Mouse (Mus musculus) neural tube, embryonic 15.5 days (tissue): ENCODE results near the gene Yy1. TPM values are rescaled to one million over a fixed set of nuclear protein-coding genes. Genes with fewer than 3 reads are reported as not detected.

Source experiments
- ATAC-seq: fragments of 200-750 bp; cut with Nextera tagmentation; 2 replicates; pipeline ENCODE4 v1.8.0; 2017; ENCODE audit warnings: mild to moderate bottlenecking, moderate TSS enrichment, moderate library complexity; ENCODE audit not compliant: low FRiP score
- H3K27ac ChIP-seq: fragments of 300-500 bp; sonication (generic); replicated peaks from 2 replicates; pipeline ENCODE4 v1.5.1; 2015; ENCODE audit warnings: mild to moderate bottlenecking, inconsistent platforms
- H3K27me3 ChIP-seq: fragments of 300-500 bp; sonication (generic); replicated peaks from 2 replicates; pipeline ENCODE4 v1.6.1; 2015; ENCODE audit warnings: inconsistent platforms
- H3K36me3 ChIP-seq: fragments of 300-500 bp; sonication (generic); 2 replicates; pipeline ENCODE4 v1.6.1; 2015; ENCODE audit warnings: inconsistent platforms
- H3K4me1 ChIP-seq: fragments of 300-500 bp; sonication (generic); 2 replicates; pipeline ENCODE4 v1.6.1; 2015; ENCODE audit warnings: inconsistent platforms
- H3K4me2 ChIP-seq: fragments of 300-500 bp; sonication (generic); 2 replicates; pipeline ENCODE4 v1.6.1; 2015; ENCODE audit warnings: inconsistent platforms, mild to moderate bottlenecking, moderate library complexity
- H3K4me3 ChIP-seq: fragments of 300-500 bp; sonication (generic); replicated peaks from 2 replicates; pipeline ENCODE4 v1.5.1; 2015; ENCODE audit warnings: mild to moderate bottlenecking, inconsistent platforms
- H3K9ac ChIP-seq: fragments of 300-500 bp; sonication (generic); replicated peaks from 2 replicates; pipeline ENCODE4 v1.6.1; 2015; ENCODE audit warnings: mild to moderate bottlenecking, inconsistent platforms
- H3K9me3 ChIP-seq: fragments of 300-500 bp; sonication (generic); replicated peaks from 2 replicates; pipeline ENCODE4 v1.6.1; 2016; ENCODE audit warnings: inconsistent platforms
- WGBS: fragments of 180-500 bp; shearing (Covaris S2); methylation state at CpG from one replicate; pipeline ENCODE4 v1.1.7; 2015; ENCODE audit warnings: mixed read lengths; 5-methylcytosine and 5-hydroxymethylcytosine counted together
- polyA plus RNA-seq: library from polyadenylated mRNA; unstranded; fragments of >200 nt; fragmentation: Nextera tagmentation; extraction: Ambion mirVana; gene quantifications from 2 replicates; pipeline ENCODE4 v1.2.1, GENCODE M21; 2015

The Yy1 gene
- polyA plus RNA-seq, 1 experiment from 2014 or later, result 10.2 TPM

- Histone ChIP-seq H3K4me1 (peaks cover 3% of the 10 kb centered on the region; the same call in 1 of the 2 replicates), H3K9ac (no peak overlapping the region), H3K27me3 (no peaks in the 10 kb centered on the region), H3K9me3 (no peaks in the 10 kb centered on the region), H3K36me3 (peaks cover 5% of the 10 kb centered on the region), H3K4me3 (no peak overlapping the region), H3K27ac (no peak overlapping the region), H3K4me2 (no peak overlapping the region)
- ATAC-seq, result no peak
- WGBS, result 92% methylated on average over 4 of the region's 4 CpGs
Observed at GRCm38 (mm10) chr12:108785161-108785560, 7.6 kb upstream of the Yy1 start.

GRCm38 (mm10) chr12:108787329-108787728 is 5.4 kb upstream of the Yy1 start:
- H3K27ac ChIP-seq, result no peak overlapping the region
- H3K9ac ChIP-seq, result no peak overlapping the region
- no peaks in the 10 kb centered on the region for H3K27me3 ChIP-seq
- no peaks in the 10 kb centered on the region for H3K9me3 ChIP-seq
- peaks cover 19% of the 10 kb centered on the region for H3K4me1 ChIP-seq
- peaks cover 5% of the 10 kb centered on the region for H3K36me3 ChIP-seq
- ATAC-seq, result no peak
- no peak overlapping the region for H3K4me2 ChIP-seq
- WGBS, result 93% methylated on average over 2 of the region's 2 CpGs
- no peak overlapping the region for H3K4me3 ChIP-seq

GRCm38 (mm10) chr12:108792152-108792545 is 624 bp upstream of the Yy1 start:
- peak; percentile 60 for ATAC-seq
- Histone ChIP-seq H3K27ac (peak overlapping the region; percentile 98), H3K9ac (peak overlapping the region; percentile 64), H3K4me2 (peak overlapping the region; percentile 60), H3K27me3 (no peaks in the 10 kb centered on the region), H3K4me3 (peak overlapping the region; percentile 97), H3K4me1 (peaks cover 40% of the 10 kb centered on the region), H3K36me3 (no peaks in the 10 kb centered on the region), H3K9me3 (no peaks in the 10 kb centered on the region)
- WGBS, result 0% methylated on average over 52 of the region's 52 CpGs

- peaks cover 44% of the 10 kb centered on the region for H3K4me1 ChIP-seq
- H3K27ac ChIP-seq, result peak overlapping the region; percentile 98
- 0% methylated on average over 53 of the region's 71 CpGs for WGBS
Observed at GRCm38 (mm10) chr12:108793453-108793941, 724 bp downstream of the Yy1 start.

GRCm38 (mm10) chr12:108794078-108794711 is 1.4 kb downstream of the Yy1 start:
- Histone ChIP-seq H3K9ac (peak overlapping the region; percentile 95), H3K4me1 (peaks cover 45% of the 10 kb centered on the region), H3K4me3 (peak overlapping the region; percentile 97), H3K27ac (peak overlapping the region; percentile 98), H3K4me2 (peak overlapping the region; percentile 69), H3K27me3 (no peaks in the 10 kb centered on the region), H3K36me3 (no peaks in the 10 kb centered on the region), H3K9me3 (no peaks in the 10 kb centered on the region)
- peak; percentile 67 for ATAC-seq
- WGBS, result under 1% methylated on average over 67 of the region's 94 CpGs

More at GRCm38 (mm10) chr12:108793453-108793941, 724 bp downstream of the Yy1 start:
- peak overlapping the region; percentile 97 for H3K4me3 ChIP-seq
- H3K27me3 ChIP-seq, result no peaks in the 10 kb centered on the region
- peak; percentile 0; the same call in 1 of the 2 replicates for ATAC-seq
- H3K36me3 ChIP-seq, result no peaks in the 10 kb centered on the region
- no peaks in the 10 kb centered on the region for H3K9me3 ChIP-seq
- H3K9ac ChIP-seq, result peak overlapping the region; percentile 95
- H3K4me2 ChIP-seq, result peak overlapping the region; percentile 69

- Histone ChIP-seq H3K4me3 (peak overlapping the region; percentile 97), H3K9ac (peak overlapping the region; percentile 95), H3K27me3 (no peaks in the 10 kb centered on the region), H3K27ac (peak overlapping the region; percentile 98), H3K36me3 (no peaks in the 10 kb centered on the region), H3K4me2 (peak overlapping the region; percentile 69), H3K4me1 (peaks cover 45% of the 10 kb centered on the region), H3K9me3 (no peaks in the 10 kb centered on the region)
- 15% methylated on average over 9 of the region's 9 CpGs for WGBS
- ATAC-seq, result no peak
Observed at GRCm38 (mm10) chr12:108794979-108795537, 2.3 kb downstream of the Yy1 start.

GRCm38 (mm10) chr12:108801613-108802012 is 8.8 kb downstream of the Yy1 start:
- Histone ChIP-seq H3K4me3 (no peak overlapping the region), H3K27ac (no peak overlapping the region), H3K4me2 (no peak overlapping the region), H3K4me1 (peaks cover 33% of the 10 kb centered on the region), H3K27me3 (no peaks in the 10 kb centered on the region), H3K9ac (no peak overlapping the region), H3K9me3 (no peaks in the 10 kb centered on the region), H3K36me3 (no peaks in the 10 kb centered on the region)
- 85% methylated on average over 2 of the region's 2 CpGs for WGBS
- ATAC-seq, result no peak

GRCm38 (mm10) chr12:108804388-108804787 is 11.6 kb downstream of the Yy1 start:
- WGBS, result 83% methylated on average over 2 of the region's 2 CpGs
- Histone ChIP-seq H3K4me2 (no peak overlapping the region), H3K4me1 (peaks cover 21% of the 10 kb centered on the region), H3K4me3 (no peak overlapping the region), H3K9ac (no peak overlapping the region), H3K27me3 (no peaks in the 10 kb centered on the region), H3K36me3 (no peaks in the 10 kb centered on the region), H3K9me3 (no peaks in the 10 kb centered on the region), H3K27ac (no peak overlapping the region)
- ATAC-seq, result no peak

GRCm38 (mm10) chr12:108808465-108808864 is 15.7 kb downstream of the Yy1 start:
- Histone ChIP-seq H3K4me1 (peaks cover 10% of the 10 kb centered on the region; the same call in 1 of the 2 replicates), H3K36me3 (no peaks in the 10 kb centered on the region), H3K4me2 (no peak overlapping the region), H3K9me3 (no peaks in the 10 kb centered on the region), H3K4me3 (no peak overlapping the region), H3K27ac (no peak overlapping the region), H3K9ac (no peak overlapping the region), H3K27me3 (no peaks in the 10 kb centered on the region)
- 84% methylated on average over 2 of the region's 2 CpGs for WGBS
- ATAC-seq, result no peak

- Histone ChIP-seq H3K27ac (no peak overlapping the region), H3K4me1 (peaks cover 5% of the 10 kb centered on the region; the same call in 1 of the 2 replicates), H3K27me3 (no peaks in the 10 kb centered on the region), H3K9ac (no peak overlapping the region), H3K36me3 (0 out of 2 replicates have a peak, but pooled peaks cover 4% of the 10 kb centered on the region), H3K4me2 (no peak overlapping the region), H3K4me3 (no peak overlapping the region), H3K9me3 (no peaks in the 10 kb centered on the region)
- ATAC-seq, result no peak
- 68% methylated on average over 1 of the region's 1 CpGs for WGBS
Observed at GRCm38 (mm10) chr12:108809771-108810170, 17.0 kb downstream of the Yy1 start.

GRCm38 (mm10) chr12:108810309-108810708 is 17.5 kb downstream of the Yy1 start:
- peaks cover 5% of the 10 kb centered on the region; the same call in 1 of the 2 replicates for H3K4me1 ChIP-seq
- no peaks in the 10 kb centered on the region for H3K9me3 ChIP-seq
- no peak overlapping the region for H3K4me2 ChIP-seq
- 0 out of 2 replicates have a peak, but pooled peaks cover 5% of the 10 kb centered on the region for H3K36me3 ChIP-seq
- H3K27me3 ChIP-seq, result no peaks in the 10 kb centered on the region
- ATAC-seq, result no peak
- H3K9ac ChIP-seq, result no peak overlapping the region
- no peak overlapping the region for H3K4me3 ChIP-seq
- WGBS, result 95% methylated on average over 7 of the region's 7 CpGs
- no peak overlapping the region for H3K27ac ChIP-seq

- H3K4me3 ChIP-seq, result no peak overlapping the region
- no peak overlapping the region for H3K4me2 ChIP-seq
- H3K27me3 ChIP-seq, result no peaks in the 10 kb centered on the region
- no peak overlapping the region for H3K27ac ChIP-seq
- WGBS, result 55% methylated on average over 2 of the region's 2 CpGs
- 0 out of 2 replicates have a peak, but pooled peaks cover 5% of the 10 kb centered on the region for H3K36me3 ChIP-seq
- no peaks in the 10 kb centered on the region for H3K9me3 ChIP-seq
- peaks cover 5% of the 10 kb centered on the region; the same call in 1 of the 2 replicates for H3K4me1 ChIP-seq
- H3K9ac ChIP-seq, result no peak overlapping the region
- no peak for ATAC-seq
Observed at GRCm38 (mm10) chr12:108811133-108811532, 18.4 kb downstream of the Yy1 start.
